Mouse (Mus musculus): ENCODE data around the gene Dnal4. TPM values are rescaled to one million over a fixed set of nuclear protein-coding genes. Genes with fewer than 3 reads are reported as not detected.

Dnal4 gene
- polyA plus RNA-seq, 1 experiment from 2014 or later: 28.6 TPM

GRCm38 (mm10) chr15:79793076-79793475, 15.4 kb upstream of the Dnal4 start:
- 79% methylated on average over 9 of the region's 9 CpGs for WGBS
- Histone ChIP-seq H3K4me3 (ENCODE audit: low read depth, low read length) (no peak overlapping the region), H3K27me3 (replicated peaks; ENCODE audit: control insufficient read depth, insufficient read depth, low read length) (peaks cover 34% of the 10 kb centered on the region), H3K4me2 (no peak overlapping the region), H3K36me3 (ENCODE audit: control insufficient read depth, insufficient read depth, low read length) (no peaks in the 10 kb centered on the region), H3K4me1 (replicated peaks; ENCODE audit: control insufficient read depth, insufficient read depth, low read length) (no peaks in the 10 kb centered on the region), H3K27ac (ENCODE audit: low read depth, low read length) (no peak overlapping the region), H3K9ac (ENCODE audit: low read depth, low read length) (no peak overlapping the region), H3K9me3 (ENCODE audit: control insufficient read depth, low read length) (no peaks in the 10 kb centered on the region)
- ATAC-seq (replicated peaks; ENCODE audit: low FRiP score) (no peak), DNase-seq (ENCODE audit: low spot score) (no peak)

GRCm38 (mm10) chr15:79792455-79792854, 14.8 kb upstream of the Dnal4 start:
- WGBS: 19% methylated on average over 19 of the region's 19 CpGs
- H3K4me2 ChIP-seq: no peak overlapping the region
- ATAC-seq (replicated peaks; ENCODE audit: low FRiP score) (no peak), DNase-seq (ENCODE audit: low spot score) (no peak)
- no peaks in the 10 kb centered on the region for H3K4me1 ChIP-seq (replicated peaks; ENCODE audit: control insufficient read depth, insufficient read depth, low read length)
- no peaks in the 10 kb centered on the region for H3K9me3 ChIP-seq (ENCODE audit: control insufficient read depth, low read length)
- peaks cover 31% of the 10 kb centered on the region for H3K27me3 ChIP-seq (replicated peaks; ENCODE audit: control insufficient read depth, insufficient read depth, low read length)
- H3K36me3 ChIP-seq (ENCODE audit: control insufficient read depth, insufficient read depth, low read length): no peaks in the 10 kb centered on the region
- no peak overlapping the region for H3K4me3 ChIP-seq (ENCODE audit: low read depth, low read length)
- H3K9ac ChIP-seq (ENCODE audit: low read depth, low read length): no peak overlapping the region
- H3K27ac ChIP-seq (ENCODE audit: low read depth, low read length): no peak overlapping the region

DNA sequence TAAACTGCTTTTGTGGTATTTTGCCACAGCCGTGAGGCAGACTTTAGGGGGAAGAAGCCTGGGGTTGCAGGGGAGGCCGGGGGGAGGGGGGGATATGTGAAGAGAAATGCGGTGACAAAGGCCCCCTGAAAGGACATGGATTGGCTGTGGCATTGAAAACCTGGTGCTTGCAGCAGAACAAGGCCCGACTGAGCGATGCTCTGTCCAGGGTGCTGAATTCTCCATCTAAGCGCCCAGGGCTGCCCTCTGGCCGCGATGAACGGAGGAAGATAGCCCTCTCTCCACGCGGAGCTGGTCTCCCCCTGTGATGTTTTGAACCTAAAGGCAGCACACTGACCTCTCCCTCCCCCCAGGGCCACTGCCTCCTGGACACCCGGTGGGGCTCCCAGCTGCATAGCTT, 13.9 kb upstream of the Dnal4 start:
- H3K4me2 ChIP-seq: no peak overlapping the region
- H3K27me3 ChIP-seq (replicated peaks; ENCODE audit: control insufficient read depth, insufficient read depth, low read length): peaks cover 36% of the 10 kb centered on the region
- H3K27ac ChIP-seq (ENCODE audit: low read depth, low read length): no peak overlapping the region
- 6% methylated on average over 12 of the region's 12 CpGs for WGBS
- no peaks in the 10 kb centered on the region for H3K36me3 ChIP-seq (ENCODE audit: control insufficient read depth, insufficient read depth, low read length)
- DNase-seq (ENCODE audit: low spot score): peak; percentile 59
- ATAC-seq (replicated peaks; ENCODE audit: low FRiP score): no peak
- no peak overlapping the region for H3K4me3 ChIP-seq (ENCODE audit: low read depth, low read length)
- no peaks in the 10 kb centered on the region for H3K4me1 ChIP-seq (replicated peaks; ENCODE audit: control insufficient read depth, insufficient read depth, low read length)
- no peaks in the 10 kb centered on the region for H3K9me3 ChIP-seq (ENCODE audit: control insufficient read depth, low read length)
- no peak overlapping the region for H3K9ac ChIP-seq (ENCODE audit: low read depth, low read length)

DNA sequence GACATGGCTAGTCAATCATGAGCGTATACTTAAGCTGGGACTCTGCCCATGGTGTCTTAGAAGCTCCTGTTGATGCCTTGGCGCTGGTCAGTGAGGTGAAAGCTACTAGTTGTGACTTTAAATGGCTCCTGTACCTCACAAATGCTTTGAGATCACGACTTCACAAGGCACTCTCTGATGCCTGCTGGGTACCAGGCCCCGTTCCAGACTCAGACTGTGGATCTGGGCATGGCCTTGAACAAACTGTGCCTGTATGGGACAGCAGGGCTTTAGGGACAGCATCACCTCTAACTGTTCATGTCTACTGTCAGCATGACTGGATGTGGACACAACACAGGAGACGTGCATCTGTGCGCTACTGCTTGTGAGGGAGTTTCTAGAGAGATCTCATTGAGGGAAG, 13.3 kb upstream of the Dnal4 start:
- ATAC-seq (replicated peaks; ENCODE audit: low FRiP score) (no peak), DNase-seq (ENCODE audit: low spot score) (no peak)
- Histone ChIP-seq H3K4me3 (ENCODE audit: low read depth, low read length) (no peak overlapping the region), H3K27ac (ENCODE audit: low read depth, low read length) (no peak overlapping the region), H3K9ac (ENCODE audit: low read depth, low read length) (no peak overlapping the region), H3K4me1 (replicated peaks; ENCODE audit: control insufficient read depth, insufficient read depth, low read length) (no peaks in the 10 kb centered on the region), H3K4me2 (no peak overlapping the region), H3K9me3 (ENCODE audit: control insufficient read depth, low read length) (no peaks in the 10 kb centered on the region), H3K36me3 (ENCODE audit: control insufficient read depth, insufficient read depth, low read length) (no peaks in the 10 kb centered on the region), H3K27me3 (replicated peaks; ENCODE audit: control insufficient read depth, insufficient read depth, low read length) (peaks cover 36% of the 10 kb centered on the region)
- 71% methylated on average over 6 of the region's 6 CpGs for WGBS

DNA sequence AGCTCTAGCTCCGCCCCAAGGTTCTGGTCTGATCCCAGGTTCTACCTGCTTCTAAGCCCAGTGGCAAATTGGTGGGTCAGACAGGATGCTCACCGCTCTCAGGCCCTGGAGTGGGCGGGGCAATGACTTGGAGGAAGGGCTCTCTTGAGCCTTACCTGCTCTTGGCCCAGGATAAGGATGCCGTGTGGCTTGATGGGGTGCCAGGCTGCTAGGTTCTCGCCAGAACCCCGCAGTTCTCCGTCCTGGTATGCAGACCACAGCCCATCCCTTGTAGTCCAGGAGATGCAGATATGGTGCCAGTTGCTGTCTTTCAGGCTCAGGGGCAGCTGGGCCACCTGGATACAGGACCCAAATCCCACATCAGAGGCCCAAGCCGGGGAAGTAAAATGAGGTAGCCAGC, 12.5 kb upstream of the Dnal4 start:
- no peak for DNase-seq (ENCODE audit: low spot score)

DNA sequence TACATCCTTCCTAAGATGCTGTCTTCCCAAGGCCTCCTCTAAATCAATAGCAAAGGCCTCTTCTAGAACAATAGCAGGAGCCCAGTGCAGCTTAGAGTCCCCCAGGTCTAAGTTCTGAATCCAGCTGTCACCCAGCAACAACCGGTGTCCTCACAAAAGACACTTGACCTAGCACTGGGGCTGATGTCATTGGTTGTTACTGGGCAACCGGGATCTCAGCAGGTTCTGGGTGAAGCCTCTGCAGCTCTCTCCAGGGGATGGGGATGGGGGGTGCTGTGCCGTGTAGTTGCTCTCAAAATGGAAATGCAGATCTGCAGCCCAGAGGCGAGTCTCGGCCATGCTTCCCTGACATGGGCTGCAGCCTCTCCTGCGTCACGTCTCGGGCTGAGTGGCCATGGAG, 10.2 kb upstream of the Dnal4 start:
- H3K27ac ChIP-seq (ENCODE audit: low read depth, low read length): no peak overlapping the region
- DNase-seq (ENCODE audit: low spot score) (no peak), ATAC-seq (replicated peaks; ENCODE audit: low FRiP score) (no peak)
- peaks cover 15% of the 10 kb centered on the region for H3K27me3 ChIP-seq (replicated peaks; ENCODE audit: control insufficient read depth, insufficient read depth, low read length)
- no peak overlapping the region for H3K4me3 ChIP-seq (ENCODE audit: low read depth, low read length)
- 60% methylated on average over 8 of the region's 8 CpGs for WGBS
- H3K4me2 ChIP-seq: no peak overlapping the region
- no peaks in the 10 kb centered on the region for H3K4me1 ChIP-seq (replicated peaks; ENCODE audit: control insufficient read depth, insufficient read depth, low read length)
- no peak overlapping the region for H3K9ac ChIP-seq (ENCODE audit: low read depth, low read length)
- no peaks in the 10 kb centered on the region for H3K36me3 ChIP-seq (ENCODE audit: control insufficient read depth, insufficient read depth, low read length)
- no peaks in the 10 kb centered on the region for H3K9me3 ChIP-seq (ENCODE audit: control insufficient read depth, low read length)

More for the DNA sequence above, 12.5 kb upstream of the Dnal4 start:
- Histone ChIP-seq H3K27ac (ENCODE audit: low read depth, low read length) (no peak overlapping the region), H3K36me3 (ENCODE audit: control insufficient read depth, insufficient read depth, low read length) (no peaks in the 10 kb centered on the region), H3K4me2 (no peak overlapping the region), H3K9ac (ENCODE audit: low read depth, low read length) (no peak overlapping the region), H3K4me1 (replicated peaks; ENCODE audit: control insufficient read depth, insufficient read depth, low read length) (no peaks in the 10 kb centered on the region), H3K4me3 (ENCODE audit: low read depth, low read length) (no peak overlapping the region), H3K9me3 (ENCODE audit: control insufficient read depth, low read length) (no peaks in the 10 kb centered on the region), H3K27me3 (replicated peaks; ENCODE audit: control insufficient read depth, insufficient read depth, low read length) (peaks cover 32% of the 10 kb centered on the region)
- 45% methylated on average over 8 of the region's 8 CpGs for WGBS
- ATAC-seq (replicated peaks; ENCODE audit: low FRiP score): no peak

GRCm38 (mm10) chr15:79785056-79785455, 7.4 kb upstream of the Dnal4 start:
- peaks cover 5% of the 10 kb centered on the region for H3K27me3 ChIP-seq (replicated peaks; ENCODE audit: control insufficient read depth, insufficient read depth, low read length)
- 59% methylated on average over 1 of the region's 1 CpGs for WGBS

DNA sequence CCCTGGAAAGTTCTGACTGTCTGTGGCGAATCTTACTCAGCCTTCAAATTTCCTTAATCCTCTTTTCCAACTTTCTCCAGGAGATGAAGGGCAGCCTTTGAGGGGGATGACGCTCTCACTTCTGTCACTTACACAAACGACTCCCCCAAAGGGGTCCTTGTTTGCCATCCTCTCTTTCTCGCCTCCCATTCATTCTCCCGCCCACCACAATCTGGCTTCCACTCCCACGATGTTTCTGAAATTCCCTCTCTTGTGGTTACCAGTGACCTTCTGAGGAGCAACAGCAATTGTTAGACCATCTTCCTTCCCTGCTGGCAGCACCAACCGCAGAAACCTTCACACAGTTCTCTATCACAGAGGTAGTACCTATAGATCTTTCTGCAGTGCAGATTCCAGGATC, 2.0 kb downstream of the Dnal4 start:
- ATAC-seq (replicated peaks; ENCODE audit: low FRiP score) (no peak), DNase-seq (ENCODE audit: low spot score) (no peak)
- H3K4me1 ChIP-seq (replicated peaks; ENCODE audit: control insufficient read depth, insufficient read depth, low read length): peaks cover 3% of the 10 kb centered on the region; the same call in 1 of the 2 replicates
- no peak overlapping the region for H3K4me3 ChIP-seq (ENCODE audit: low read depth, low read length)
- no peak overlapping the region for H3K27ac ChIP-seq (ENCODE audit: low read depth, low read length)
- H3K36me3 ChIP-seq (ENCODE audit: control insufficient read depth, insufficient read depth, low read length): no peaks in the 10 kb centered on the region
- H3K4me2 ChIP-seq: no peak overlapping the region
- H3K9ac ChIP-seq (ENCODE audit: low read depth, low read length): no peak overlapping the region
- H3K27me3 ChIP-seq (replicated peaks; ENCODE audit: control insufficient read depth, insufficient read depth, low read length): no peaks in the 10 kb centered on the region; the same call in 1 of the 2 replicates
- WGBS: 53% methylated on average over 7 of the region's 7 CpGs
- H3K9me3 ChIP-seq (ENCODE audit: control insufficient read depth, low read length): no peaks in the 10 kb centered on the region

More at GRCm38 (mm10) chr15:79785056-79785455, 7.4 kb upstream of the Dnal4 start:
- Histone ChIP-seq H3K9me3 (ENCODE audit: control insufficient read depth, low read length) (no peaks in the 10 kb centered on the region), H3K27ac (ENCODE audit: low read depth, low read length) (no peak overlapping the region), H3K9ac (ENCODE audit: low read depth, low read length) (no peak overlapping the region), H3K36me3 (ENCODE audit: control insufficient read depth, insufficient read depth, low read length) (no peaks in the 10 kb centered on the region), H3K4me2 (no peak overlapping the region), H3K4me3 (ENCODE audit: low read depth, low read length) (no peak overlapping the region), H3K4me1 (replicated peaks; ENCODE audit: control insufficient read depth, insufficient read depth, low read length) (no peaks in the 10 kb centered on the region)
- ATAC-seq (replicated peaks; ENCODE audit: low FRiP score): no peak
- no peak for DNase-seq (ENCODE audit: low spot score)

DNA sequence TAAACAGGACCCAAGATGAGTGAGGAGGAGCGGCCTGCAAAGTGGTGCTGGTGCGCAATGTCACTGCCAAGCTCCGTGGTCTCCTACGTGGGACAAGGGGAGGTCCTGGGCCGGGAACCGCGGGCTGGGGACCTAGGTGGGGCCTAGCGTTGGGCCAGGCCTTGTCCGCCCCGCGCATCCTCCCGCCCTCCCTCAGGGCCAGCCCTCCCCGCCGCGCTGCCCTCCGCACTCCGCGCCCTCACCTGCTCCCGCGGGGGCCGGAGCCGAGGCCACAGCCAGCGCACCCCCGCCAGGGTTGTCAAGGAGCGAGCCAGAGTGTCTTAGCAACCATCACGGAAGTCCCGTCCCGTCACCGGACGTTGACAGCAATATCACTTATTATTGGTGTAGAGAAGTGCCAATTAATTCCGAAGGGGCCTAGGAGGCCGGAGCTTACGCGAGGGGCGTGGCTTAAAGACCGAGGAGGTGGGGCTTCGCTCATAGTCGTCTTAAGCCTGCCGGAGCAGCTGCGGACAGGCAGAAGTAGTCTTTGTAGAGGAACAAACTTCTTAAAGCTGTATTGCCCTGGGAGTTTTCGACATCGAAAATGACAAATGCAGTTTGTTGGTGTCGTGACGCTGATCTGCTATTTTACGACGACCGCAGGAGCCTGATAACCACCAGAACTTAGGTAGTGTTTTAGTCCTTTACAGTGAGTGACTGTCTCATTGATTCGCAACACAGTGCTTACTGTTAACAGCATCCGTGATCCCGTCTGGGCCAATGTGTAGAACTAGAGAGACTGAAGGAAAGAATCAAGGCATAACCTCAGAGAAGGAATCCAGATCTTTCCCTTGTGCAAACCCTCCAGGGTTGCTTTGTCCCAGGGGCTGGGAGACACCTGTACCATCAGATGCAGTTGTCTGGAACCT, 3.3 kb downstream of the Dnal4 start:
- H3K4me3 ChIP-seq (ENCODE audit: low read depth, low read length): peak overlapping the region; percentile 80
- H3K9ac ChIP-seq (ENCODE audit: low read depth, low read length): peak overlapping the region; percentile 73
- peak overlapping the region; percentile 16; the same call in 1 of the 2 replicates for H3K27ac ChIP-seq (ENCODE audit: low read depth, low read length)
- no peaks in the 10 kb centered on the region; the same call in 1 of the 2 replicates for H3K27me3 ChIP-seq (replicated peaks; ENCODE audit: control insufficient read depth, insufficient read depth, low read length)
- H3K4me1 ChIP-seq (replicated peaks; ENCODE audit: control insufficient read depth, insufficient read depth, low read length): peaks cover 3% of the 10 kb centered on the region; the same call in 1 of the 2 replicates
- WGBS: under 1% methylated on average over 49 of the region's 50 CpGs
- H3K36me3 ChIP-seq (ENCODE audit: control insufficient read depth, insufficient read depth, low read length): no peaks in the 10 kb centered on the region
- ATAC-seq (replicated peaks; ENCODE audit: low FRiP score) (peak; percentile 99), DNase-seq (ENCODE audit: low spot score) (peak; percentile 87)
- peak overlapping the region; percentile 72 for H3K4me2 ChIP-seq
- H3K9me3 ChIP-seq (ENCODE audit: control insufficient read depth, low read length): no peaks in the 10 kb centered on the region
